ENCODE assay signal across 17 mouse cellular contexts in the genomic region with DNA sequence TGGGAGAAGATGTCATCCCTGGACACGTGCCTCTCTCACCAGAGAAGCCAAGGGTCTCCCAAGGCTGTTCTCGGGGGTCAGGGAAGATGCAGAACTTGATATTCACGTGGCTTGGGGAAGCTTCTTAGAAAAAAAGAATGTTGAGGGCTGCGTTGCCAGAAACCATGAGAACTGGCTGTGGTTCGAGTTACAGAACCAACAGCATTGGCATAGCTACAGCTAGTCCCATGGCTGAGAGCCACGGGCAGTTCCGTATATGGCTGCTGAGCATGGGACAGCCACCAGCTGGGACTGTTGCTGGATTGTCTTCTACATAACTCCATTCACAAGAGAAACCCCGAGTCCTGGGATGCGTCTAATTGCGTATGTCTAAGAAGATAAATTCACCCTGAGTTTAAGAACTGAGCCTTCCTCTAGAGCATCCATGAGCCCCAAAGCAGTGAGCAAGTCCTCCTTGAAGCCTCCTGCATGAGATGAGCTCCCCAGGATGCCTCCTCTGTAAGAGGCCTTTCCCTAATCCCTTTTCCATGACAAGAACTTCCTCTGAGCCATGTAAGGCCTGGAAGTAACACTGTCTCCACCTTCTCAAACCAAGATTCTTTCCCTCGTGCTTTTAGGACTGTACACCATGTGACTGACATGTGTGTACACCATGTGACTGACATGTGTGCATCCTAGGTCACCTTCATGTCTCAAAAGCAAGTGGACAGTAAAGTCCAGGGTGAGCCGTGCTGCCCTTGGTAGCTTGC.
A peak's percentile ranks its signal among the peaks of the same experiment; 100 is the strongest.
DNase-seq lines count a peak whose midpoint lies in the region; ATAC-seq lines count a peak whose summit lies in the region.
"Had no signal": no experiment of that assay in that cellular context is flagged by ENCODE, and none has a peak within 500 bp of the region (broad histone marks: within the 10 kb centered on the region; RNA-seq: fewer than 3 reads in every experiment).

No protein-coding gene starts in this region.

- no peaks in the 10 kb centered on the region for H3K27me3 ChIP-seq in hindbrain, embryonic 14.5 days (ENCODE audit: control insufficient read depth, insufficient read depth, low read length)
- H3K27me3 ChIP-seq: neural tube, embryonic 12.5 days had no signal

- 79% methylated on average over 12 of the region's 12 CpGs for WGBS in hindbrain, embryonic 14.5 days

- no peak for ATAC-seq in hindbrain, embryonic 14.5 days (ENCODE audit: low FRiP score)
- ATAC-seq: CD4-positive, CD25-positive, alpha-beta regulatory T cell, adult 4 months had no signal

- H3K4me3 ChIP-seq in hindbrain, embryonic 14.5 days (replicated peaks; ENCODE audit: low read length): no peak overlapping the region
- H3K4me3 ChIP-seq: erythroblast, embryonic 14.5 days; liver, embryonic 13.5 days; neural tube, embryonic 12.5 days; stomach, embryonic 15.5 days had no signal

- no peaks in the 10 kb centered on the region for H3K4me1 ChIP-seq in hindbrain, embryonic 14.5 days (replicated peaks; ENCODE audit: control insufficient read depth, insufficient read depth, low read length)
- H3K4me1 ChIP-seq: liver, embryonic 13.5 days; neural tube, embryonic 12.5 days had no signal

- no peak overlapping the region for H3K9ac ChIP-seq in hindbrain, embryonic 14.5 days
- H3K9ac ChIP-seq: liver, embryonic 13.5 days; neural tube, embryonic 12.5 days; stomach, embryonic 15.5 days had no signal

- H3K27ac ChIP-seq in hindbrain, embryonic 14.5 days: no peak overlapping the region
- H3K27ac ChIP-seq: liver, embryonic 13.5 days; neural tube, embryonic 12.5 days; stomach, embryonic 15.5 days had no signal

- no peaks in the 10 kb centered on the region for H3K9me3 ChIP-seq in hindbrain, embryonic 14.5 days (ENCODE audit: control insufficient read depth, low read length)
- H3K9me3 ChIP-seq: liver, embryonic 13.5 days; neural tube, embryonic 12.5 days; stomach, embryonic 15.5 days had no signal

- intact Hi-C loops in left cerebral cortex, postnatal 4 days (cut with DNase I): loop anchor here (5.0 kb wide), 1 partner anchor 698 kb away; no protein-coding TSS in a partner anchor
- intact Hi-C loops in left cerebral cortex, postnatal 36 days (cut with DNase I): loop anchor here (5.0 kb wide), 1 partner anchor 703 kb away; no protein-coding TSS in a partner anchor
- intact Hi-C loops in heart, postnatal 14 days (cut with DNase I): no loop called here

- peak; percentile 19 for DNase-seq in left cerebral cortex, postnatal 4 days
- DNase-seq in left cerebral cortex, postnatal 36 days (ENCODE audit: low spot score in 2 of 2): no peak
- peak; percentile 47 for DNase-seq in gastrocnemius, postnatal 10 days
- DNase-seq in heart, postnatal 14 days: peak; percentile 45 to 59
- peak; percentile 26 for DNase-seq in lung, postnatal 36 days
- DNase-seq in thymus, postnatal 0 days (ENCODE audit: low spot score): no peak
- no peak for DNase-seq in hindbrain, embryonic 14.5 days (ENCODE audit: low spot score)
- DNase-seq in right cerebral cortex, postnatal 36 days (ENCODE audit: low spot score in 2 of 2): no peak
- DNase-seq: adrenal gland, postnatal 14 days; cerebellum, adult 9-11 months; kidney, adult 9 months; liver, embryonic 13.5 days; thymus, postnatal 14 days had no signal

- no peaks in the 10 kb centered on the region for H3K36me3 ChIP-seq in hindbrain, embryonic 14.5 days (replicated peaks; ENCODE audit: control insufficient read depth, insufficient read depth)
- H3K36me3 ChIP-seq: liver, embryonic 13.5 days; neural tube, embryonic 12.5 days; stomach, embryonic 15.5 days had no signal

- no peak overlapping the region for H3K4me2 ChIP-seq in hindbrain, embryonic 14.5 days (replicated peaks)
- H3K4me2 ChIP-seq: liver, embryonic 13.5 days; neural tube, embryonic 12.5 days; stomach, embryonic 15.5 days had no signal

Comparison
In these comparisons a context has a peak if more than half of its experiments do, and no peak if none do; other contexts are left out.
1. DNase-seq: peak in left cerebral cortex, postnatal 4 days (single experiment), gastrocnemius, postnatal 10 days (single experiment), heart, postnatal 14 days (2 of 2) and lung, postnatal 36 days (single experiment); none in left cerebral cortex, postnatal 36 days (0 of 2), thymus, postnatal 0 days (single experiment), hindbrain, embryonic 14.5 days (single experiment) and right cerebral cortex, postnatal 36 days (0 of 2).